7 mouse cellular contexts compared by ENCODE assay signal in the genomic region with DNA sequence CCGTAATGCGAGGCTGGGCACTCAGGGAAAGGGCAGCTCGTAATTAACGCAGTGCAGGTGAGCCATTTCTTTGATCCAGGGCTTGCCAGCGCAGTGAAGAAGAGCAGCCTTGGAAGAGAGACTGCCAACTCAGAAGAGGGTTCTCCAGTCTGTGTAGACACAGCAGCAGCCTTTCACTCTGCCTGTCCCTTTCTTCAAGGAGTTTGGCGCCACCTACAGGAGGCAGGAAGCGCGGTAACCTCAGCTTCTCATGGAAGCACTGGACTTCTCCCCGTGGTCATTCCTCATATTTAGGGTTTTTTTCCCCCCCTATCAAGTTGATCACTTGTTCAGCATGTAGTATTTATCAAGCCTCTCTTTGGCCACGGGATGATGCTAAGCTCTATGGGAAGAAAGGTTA.
DNase-seq lines count a peak whose midpoint lies in the region; ATAC-seq and TF ChIP-seq lines count a peak whose summit lies in the region.

No protein-coding gene starts in this region.

- no peaks in the 10 kb centered on the region for H3K4me1 ChIP-seq in intestine, embryonic 15.5 days (replicated peaks)
- peaks cover 35% of the 10 kb centered on the region for H3K4me1 ChIP-seq in midbrain, embryonic 13.5 days (replicated peaks)
- H3K4me1 ChIP-seq in small intestine, adult 2 months (ENCODE audit: control insufficient read depth, insufficient read depth, insufficient read length, low read length) = 0 out of 2 replicates have a peak, but pooled peaks cover 2% of the 10 kb centered on the region

- no peaks in the 10 kb centered on the region for H3K27me3 ChIP-seq in intestine, embryonic 15.5 days (replicated peaks)
- H3K27me3 ChIP-seq in midbrain, embryonic 13.5 days = no peaks in the 10 kb centered on the region
- H3K27me3 ChIP-seq in small intestine, adult 2 months (ENCODE audit: control insufficient read depth, insufficient read depth, low read length) = no peaks in the 10 kb centered on the region

- 0 out of 2 replicates have a peak, but pooled peaks have one; percentile 45 for ATAC-seq in intestine, embryonic 15.5 days
- peak; percentile 74; the same call in 1 of the 2 replicates for ATAC-seq in midbrain, embryonic 13.5 days

- no peak overlapping the region for H3K27ac ChIP-seq in intestine, embryonic 15.5 days
- peak overlapping the region; percentile 76 for H3K27ac ChIP-seq in midbrain, embryonic 13.5 days
- no peak overlapping the region for H3K27ac ChIP-seq in small intestine, adult 2 months (ENCODE audit: insufficient read depth, low read depth, low read length)

- intact Hi-C loops in left cerebral cortex, postnatal 36 days (cut with DNase I) = loop anchor here (2.0 to 10.0 kb wide), 2 partner anchors 971 to 1353 kb away; no protein-coding TSS in a partner anchor

- no peaks in the 10 kb centered on the region for H3K36me3 ChIP-seq in intestine, embryonic 15.5 days
- H3K36me3 ChIP-seq in midbrain, embryonic 13.5 days = no peaks in the 10 kb centered on the region
- H3K36me3 ChIP-seq in small intestine, adult 2 months (ENCODE audit: control insufficient read depth, insufficient read depth, low read length) = no peaks in the 10 kb centered on the region

- no peak overlapping the region for H3K4me2 ChIP-seq in intestine, embryonic 15.5 days (replicated peaks)
- H3K4me2 ChIP-seq in midbrain, embryonic 13.5 days (replicated peaks) = no peak overlapping the region

- peak; percentile 86 for TF ChIP-seq CTCF in small intestine, adult 2 months (IDR thresholded peaks at IDR 0.05; ENCODE audit: extremely low read depth, insufficient read length, insufficient replicate concordance, low read depth, low read length)

- peak; percentile 69 to 91 for DNase-seq in adrenal gland, adult (ENCODE audit: inconsistent age in 2 of 2, low spot score in 1 of 2)
- DNase-seq in cerebellum, adult 9-11 months = peak; percentile 75
- DNase-seq in frontal cortex, postnatal 36 days (ENCODE audit: low spot score in 2 of 2) = peak; percentile 76 to 80
- DNase-seq in left cerebral cortex, postnatal 36 days (ENCODE audit: low spot score in 2 of 2) = peak; percentile 82 to 83

- H3K9ac ChIP-seq in intestine, embryonic 15.5 days = no peak overlapping the region
- no peak overlapping the region for H3K9ac ChIP-seq in midbrain, embryonic 13.5 days (replicated peaks)

- TF ChIP-seq POLR2A in small intestine, adult 2 months (IDR thresholded peaks at IDR 0.05; ENCODE audit: low read depth, low read length) = no peak

- 22% methylated on average over 10 of the region's 10 CpGs for WGBS in intestine, embryonic 15.5 days
- WGBS in midbrain, embryonic 13.5 days = 26% methylated on average over 10 of the region's 10 CpGs
- 20% methylated on average over 10 of the region's 10 CpGs for WGBS in small intestine, adult 2 months

- H3K4me3 ChIP-seq in intestine, embryonic 15.5 days (replicated peaks) = no peak overlapping the region
- no peak overlapping the region for H3K4me3 ChIP-seq in midbrain, embryonic 13.5 days (replicated peaks)
- no peak overlapping the region for H3K4me3 ChIP-seq in small intestine, adult 2 months (ENCODE audit: low read depth, low read length)

- no peaks in the 10 kb centered on the region for H3K9me3 ChIP-seq in intestine, embryonic 15.5 days
- no peaks in the 10 kb centered on the region; the same call in 1 of the 2 replicates for H3K9me3 ChIP-seq in midbrain, embryonic 13.5 days
